Mouse (Mus musculus) effector memory CD4-positive, alpha-beta T cell, adult 5 months (primary cell): Measurements from ENCODE around the gene Pth2r. TPM values are rescaled to one million over a fixed set of nuclear protein-coding genes. Genes with fewer than 3 reads are reported as not detected.

ENCODE experiments used
- polyA plus RNA-seq: library from polyadenylated mRNA; unstranded; fragments of 100-300 nt; shearing (Covaris generic); gene quantifications from one replicate; pipeline ENCODE4 v1.2.1, GENCODE M21; 2017

Pth2r gene
- polyA plus RNA-seq: not detected

DNA sequence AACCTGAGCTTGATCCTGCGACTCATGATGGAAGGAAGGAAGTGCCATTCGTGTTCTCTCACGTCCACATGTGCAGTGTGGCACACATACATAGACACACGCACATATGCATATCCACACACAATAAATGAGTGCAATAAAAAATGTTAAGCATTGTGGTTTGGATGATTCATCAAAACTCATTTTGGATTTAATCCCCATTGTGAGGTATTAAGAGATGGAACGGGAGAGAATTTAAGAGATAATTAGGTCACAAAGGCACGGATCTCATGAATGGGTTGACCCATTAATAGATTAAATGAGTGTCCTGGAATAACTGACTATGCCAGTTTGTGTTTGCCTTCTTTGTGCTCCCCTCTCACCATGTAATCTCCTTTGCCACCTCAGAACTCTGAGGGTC is at the start of gene Pth2r:
Gene Pth2r, plus strand, starts transcription at position 301 of the 400 bp plus-strand sequence.

Other genes starting within 250 kb of the Pth2r start
- gene Akr1cl, start 249.3 kb upstream of the Pth2r start, polyA plus RNA-seq: 0.52 TPM
- not detected for gene Cryge, start 230.9 kb upstream of the Pth2r start, polyA plus RNA-seq
- gene Crygd, start 218.6 kb upstream of the Pth2r start, polyA plus RNA-seq: not detected
- not detected for gene Crygc, start 208.4 kb upstream of the Pth2r start, polyA plus RNA-seq
- not detected for gene Crygb, start 199.8 kb upstream of the Pth2r start, polyA plus RNA-seq
- gene Cryga, start 178.7 kb upstream of the Pth2r start, polyA plus RNA-seq: not detected
- not detected for gene Gm28845, start 162.5 kb upstream of the Pth2r start, polyA plus RNA-seq
- gene D630023F18Rik, start 158.8 kb upstream of the Pth2r start, polyA plus RNA-seq: not detected
- 3.5 TPM for gene Idh1, start 95.6 kb upstream of the Pth2r start, polyA plus RNA-seq
- 22.2 TPM for gene Pikfyve, start 95.4 kb upstream of the Pth2r start, polyA plus RNA-seq